ENCODE assay signal across 8 mouse cellular contexts in the genomic region with DNA sequence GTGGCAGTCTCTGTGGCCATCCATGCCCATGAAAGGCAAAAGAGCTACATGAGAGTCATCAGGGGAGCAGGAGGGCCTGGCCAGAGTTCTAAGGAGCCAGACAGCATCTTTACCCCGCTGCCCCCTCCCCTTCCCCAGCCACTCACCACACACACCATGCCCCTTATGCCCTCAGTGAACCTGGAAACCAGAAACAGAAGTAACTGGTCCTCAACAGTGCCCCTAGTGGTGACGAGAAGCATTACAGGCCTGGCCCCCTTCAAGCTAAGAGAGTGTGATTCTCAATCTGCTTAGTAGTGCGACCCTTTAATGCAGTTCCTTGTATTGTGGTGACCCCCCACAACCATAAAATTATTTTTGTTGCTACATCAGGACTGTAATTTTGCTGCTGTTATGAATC.
A peak's percentile ranks its signal among the peaks of the same experiment; 100 is the strongest.
DNase-seq lines count a peak whose midpoint lies in the region; ATAC-seq and TF ChIP-seq lines count a peak whose summit lies in the region.
"Had no signal": no experiment of that assay in that cellular context is flagged by ENCODE, and none has a peak within 500 bp of the region (broad histone marks: within the 10 kb centered on the region; RNA-seq: fewer than 3 reads in every experiment).

No protein-coding gene starts in this region.

- no peaks in the 10 kb centered on the region for H3K27me3 ChIP-seq in MEL (ENCODE audit: control insufficient read depth in 1 of 2, insufficient read depth in 2 of 2, low read length in 2 of 2)
- H3K27me3 ChIP-seq: neural tube, embryonic 12.5 days had no signal

- H3K9me3 ChIP-seq in MEL (replicated peaks; ENCODE audit: insufficient read depth, low read length) = no peaks in the 10 kb centered on the region
- H3K9me3 ChIP-seq: neural tube, embryonic 12.5 days had no signal

- no peak for TF ChIP-seq POLR2A in MEL (IDR thresholded peaks at IDR 0.05; ENCODE audit: control insufficient read depth in 1 of 2, insufficient read depth in 1 of 2, low read depth in 1 of 2, low read length in 2 of 2, poor library complexity in 1 of 2)
- no peak for TF ChIP-seq POLR2A in cortical plate, adult 2 months (IDR thresholded peaks at IDR 0.05; ENCODE audit: extremely low read depth, insufficient read depth, low read length)

- no peaks in the 10 kb centered on the region for H3K36me3 ChIP-seq in MEL (ENCODE audit: control insufficient read depth in 1 of 2, insufficient read depth in 2 of 2, low read length in 2 of 2)
- H3K36me3 ChIP-seq: neural tube, embryonic 12.5 days had no signal

- peak; percentile 30 to 49 (median 35) for TF ChIP-seq CTCF in MEL (IDR thresholded peaks at IDR 0.05 in 2 of 3, conservative IDR thresholded peaks at IDR 0.05 in 1 of 3; ENCODE audit: control insufficient read depth in 1 of 3, insufficient read depth in 1 of 3, low read depth in 2 of 3, low read length in 3 of 3, poor library complexity in 1 of 3, severe bottlenecking in 1 of 3)
- TF ChIP-seq CTCF in cortical plate, adult 2 months (IDR thresholded peaks at IDR 0.05; ENCODE audit: extremely low read depth, insufficient read depth, low read length) = peak; percentile 78

- TF ChIP-seq EP300 in MEL (IDR thresholded peaks at IDR 0.05; ENCODE audit: low read depth in 1 of 2, low read length in 2 of 2) = no peak

- H3K27ac ChIP-seq in MEL (ENCODE audit: control insufficient read depth, low read depth, low read length) = no peak overlapping the region
- no peak overlapping the region for H3K27ac ChIP-seq in cortical plate, adult 2 months (ENCODE audit: insufficient read depth, low read length)
- H3K27ac ChIP-seq: neural tube, embryonic 12.5 days had no signal

- no peak overlapping the region for H3K9ac ChIP-seq in MEL (ENCODE audit: control insufficient read depth, low read depth, low read length, poor library complexity, severe bottlenecking)
- H3K9ac ChIP-seq: neural tube, embryonic 12.5 days had no signal

- peak; percentile 35 for DNase-seq in kidney, postnatal 10 days
- DNase-seq in kidney, adult 9 months = no peak
- DNase-seq in MEL (ENCODE audit: low read depth, low spot score) = peak; percentile 12
- no peak for DNase-seq in Muller cell, postnatal 12 days (ENCODE audit: inconsistent ontology term)
- no peak for DNase-seq in frontal cortex, postnatal 25 days (ENCODE audit: low spot score in 2 of 2)

- H3K4me1 ChIP-seq in MEL (ENCODE audit: control insufficient read depth in 1 of 2, insufficient read depth in 2 of 2, low read length in 2 of 2) = no peaks in the 10 kb centered on the region
- H3K4me1 ChIP-seq in cortical plate, adult 2 months (ENCODE audit: control insufficient read depth, insufficient read depth, low read length) = no peaks in the 10 kb centered on the region

- no peak for TF ChIP-seq RAD21 in MEL (IDR thresholded peaks at IDR 0.05; ENCODE audit: low read depth, low read length)

- peak; percentile 63 for ATAC-seq in megakaryocyte progenitor cell, adult 5-6 weeks (replicated peaks; ENCODE audit: poor library complexity)

- no peak overlapping the region for H3K4me3 ChIP-seq in MEL (ENCODE audit: control insufficient read depth in 1 of 2, insufficient read depth in 1 of 2, low read depth in 2 of 2, low read length in 2 of 2)
- H3K4me3 ChIP-seq in cortical plate, adult 2 months (ENCODE audit: insufficient read depth, low read length) = no peak overlapping the region
- H3K4me3 ChIP-seq: neural tube, embryonic 12.5 days had no signal

- no peaks in the 10 kb centered on the region for H3K79me2 ChIP-seq in MEL (ENCODE audit: control insufficient read depth, insufficient read depth, low read length, poor library complexity)

TF ChIP-seq in MEL, 35 proteins besides CTCF, POLR2A, EP300 and RAD21:
- TF ChIP-seq GATA1 (IDR thresholded peaks at IDR 0.05; ENCODE audit: low read depth, low read length) = no peak
- TF ChIP-seq POLR2AphosphoS2 (IDR thresholded peaks at IDR 0.05; ENCODE audit: low read length) = no peak

Comparison
In these comparisons a context has a peak if more than half of its experiments do, and no peak if none do; other contexts are left out.
1. DNase-seq: peak in kidney, postnatal 10 days (single experiment) and MEL (single experiment); none in kidney, adult 9 months (single experiment), Muller cell, postnatal 12 days (single experiment) and frontal cortex, postnatal 25 days (0 of 2).